Mouse (Mus musculus) embryonic facial prominence, embryonic 12.5 days (tissue): ENCODE measurements around the gene Lrrc26. TPM values are rescaled to one million over a fixed set of nuclear protein-coding genes. Genes with fewer than 3 reads are reported as not detected.

Experiments used
- ATAC-seq: fragments of 200-750 bp; cut with Nextera tagmentation; 2 replicates; pipeline ENCODE4 v1.8.0; 2017; ENCODE audit not compliant: insufficient number of reproducible peaks, insufficient read depth, low FRiP score, low TSS enrichment
- H3K27ac ChIP-seq: fragments of 300-500 bp; sonication (generic); 2 replicates; pipeline ENCODE4 v1.5.1; 2016; ENCODE audit warnings: mild to moderate bottlenecking
- H3K27me3 ChIP-seq: fragments of 300-500 bp; sonication (generic); 2 replicates; pipeline ENCODE4 v1.6.1; 2016; ENCODE audit warnings: mild to moderate bottlenecking, moderate library complexity
- H3K36me3 ChIP-seq: fragments of 300-500 bp; sonication (generic); 2 replicates; pipeline ENCODE4 v1.6.1; 2016; ENCODE audit warnings: mild to moderate bottlenecking
- H3K4me1 ChIP-seq: fragments of 300-500 bp; sonication (generic); 2 replicates; pipeline ENCODE4 v1.6.1; 2016
- H3K4me2 ChIP-seq: fragments of 300-500 bp; sonication (generic); replicated peaks from 2 replicates; pipeline ENCODE4 v1.6.1; 2016; ENCODE audit warnings: mild to moderate bottlenecking, moderate library complexity
- H3K4me3 ChIP-seq: fragments of 300-500 bp; sonication (generic); 2 replicates; pipeline ENCODE4 v1.5.1; 2016; ENCODE audit warnings: mild to moderate bottlenecking
- H3K9ac ChIP-seq: fragments of 300-500 bp; sonication (generic); 2 replicates; pipeline ENCODE4 v1.6.1; 2016; ENCODE audit warnings: mild to moderate bottlenecking, moderate library complexity
- H3K9me3 ChIP-seq: fragments of 300-500 bp; sonication (generic); 2 replicates; pipeline ENCODE4 v1.6.1; 2016; ENCODE audit warnings: mild to moderate bottlenecking, moderate library complexity
- WGBS: fragments of 180-500 bp; shearing (Covaris S2); methylation state at CpG from one replicate; pipeline ENCODE4 v1.1.7; 2016; 5-methylcytosine and 5-hydroxymethylcytosine counted together
- polyA plus RNA-seq: library from polyadenylated mRNA; unstranded; fragments of >200 nt; fragmentation: Nextera tagmentation; extraction: Ambion mirVana; gene quantifications from 2 replicates; pipeline ENCODE4 v1.2.1, GENCODE M21; 2016

The Lrrc26 gene
- polyA plus RNA-seq, 1 experiment from 2014 or later: not detected

DNA sequence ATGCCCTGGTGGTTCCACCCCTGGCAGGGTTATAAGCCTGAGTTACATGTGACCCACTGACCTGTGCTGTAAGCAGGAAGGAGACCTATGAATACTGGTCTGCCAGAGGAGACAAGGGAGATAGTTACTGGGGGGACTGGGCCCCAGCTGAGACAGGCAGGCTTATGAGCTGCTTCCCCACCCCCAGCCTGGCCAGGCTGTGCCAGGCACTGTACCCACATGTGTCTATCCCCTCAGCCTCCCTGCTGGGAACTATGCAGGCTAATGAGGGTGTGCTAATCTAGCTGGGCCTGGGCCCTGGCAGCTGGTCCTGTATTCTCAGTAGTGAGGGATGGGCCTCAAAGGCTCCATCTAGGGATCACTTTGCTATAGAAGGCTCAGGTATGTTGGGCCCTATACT is 22.5 kb upstream of the Lrrc26 start:
- Histone ChIP-seq H3K4me2 (no peak overlapping the region), H3K36me3 (peaks cover 32% of the 10 kb centered on the region), H3K9me3 (no peaks in the 10 kb centered on the region), H3K27me3 (peaks cover 23% of the 10 kb centered on the region), H3K4me1 (peaks cover 46% of the 10 kb centered on the region), H3K9ac (no peak overlapping the region), H3K27ac (no peak overlapping the region), H3K4me3 (no peak overlapping the region)
- ATAC-seq: no peak

DNA sequence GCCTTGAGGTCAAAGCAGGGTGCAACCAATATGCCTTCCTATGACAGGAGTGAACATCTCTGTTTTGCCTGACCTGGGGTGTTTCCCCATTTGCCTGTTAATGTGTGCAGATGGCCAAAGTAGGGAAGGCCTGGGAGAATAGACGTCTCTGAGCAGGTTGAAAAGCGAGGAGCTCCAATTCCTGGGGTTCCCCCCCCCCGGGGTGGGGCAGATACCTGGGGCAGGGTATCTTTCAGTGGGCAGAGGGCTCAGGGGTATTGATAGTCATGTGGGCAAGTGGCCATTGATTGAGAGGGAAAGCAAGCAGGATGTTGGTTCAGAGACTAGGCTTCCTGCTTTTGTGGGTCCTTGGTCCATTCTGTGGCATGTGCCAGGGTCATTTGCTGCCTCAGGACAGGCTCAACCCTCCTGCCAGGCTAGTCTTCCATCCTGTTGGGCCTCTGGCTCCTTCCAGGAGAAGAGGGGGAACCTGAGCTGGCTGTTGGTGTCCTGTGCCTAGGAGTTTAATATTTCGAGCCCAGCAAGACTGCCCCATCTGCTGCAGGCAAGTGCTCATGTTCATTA is 21.9 kb upstream of the Lrrc26 start:
- Histone ChIP-seq H3K36me3 (peaks cover 32% of the 10 kb centered on the region), H3K4me3 (no peak overlapping the region), H3K9ac (no peak overlapping the region), H3K4me1 (peaks cover 46% of the 10 kb centered on the region), H3K27ac (no peak overlapping the region), H3K9me3 (no peaks in the 10 kb centered on the region), H3K4me2 (no peak overlapping the region), H3K27me3 (peaks cover 23% of the 10 kb centered on the region)
- no peak for ATAC-seq
- 70% methylated on average over 4 of the region's 4 CpGs for WGBS

DNA sequence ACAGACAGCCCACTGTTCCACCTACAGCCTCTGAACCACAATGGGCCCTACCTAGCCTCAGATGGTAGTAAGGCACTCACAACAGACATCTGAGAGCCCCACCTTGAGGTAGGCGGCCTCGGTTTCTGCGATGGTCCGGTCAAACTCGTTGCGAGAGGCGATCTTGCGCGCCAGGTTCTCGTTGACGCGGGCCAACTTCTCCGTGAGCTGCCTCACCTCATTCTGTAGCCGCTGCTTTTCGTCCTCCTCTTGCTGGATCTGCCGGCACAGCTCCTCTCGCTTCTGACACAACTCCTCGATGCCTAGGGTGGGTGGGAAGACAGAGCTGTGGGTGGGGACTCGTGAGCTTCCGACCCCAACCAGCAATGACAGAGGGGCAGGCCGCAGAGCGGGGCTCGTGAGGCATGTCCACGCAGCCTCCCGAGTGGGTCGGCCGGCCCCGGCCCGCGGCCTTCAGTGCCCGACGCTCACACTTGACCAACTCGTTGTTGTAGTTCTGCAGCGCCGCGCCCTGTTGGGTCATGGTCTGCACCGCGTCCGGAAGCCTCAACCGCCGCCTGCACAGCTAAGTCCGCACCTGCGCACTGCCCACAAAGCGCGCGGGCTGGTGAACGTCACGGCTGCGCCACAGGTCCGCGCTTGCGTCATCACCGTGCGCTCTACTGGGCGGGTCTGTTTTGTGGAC is 17.7 kb upstream of the Lrrc26 start, which contains the start of the genes Ssna1 and Anapc2:
Gene Ssna1 (minus strand): TSS at position 612 of the 685 bp plus-strand sequence.
Gene Anapc2 (plus strand): TSS at position 652 of the 685 bp plus-strand sequence.
- no peaks in the 10 kb centered on the region for H3K27me3 ChIP-seq
- ATAC-seq: peak; percentile 92
- peak within 1 kb of the TSS; percentile 97 for H3K4me2 ChIP-seq
- peaks cover 23% of the 10 kb centered on the region for H3K4me1 ChIP-seq
- peak within 1 kb of the TSS; percentile 86 for H3K9ac ChIP-seq
- peak within 1 kb of the TSS; percentile 82 for H3K27ac ChIP-seq
- WGBS: 1% methylated on average over 55 of the region's 55 CpGs
- no peaks in the 10 kb centered on the region for H3K9me3 ChIP-seq
- peak within 1 kb of the TSS; percentile 94 for H3K4me3 ChIP-seq
- peaks cover 59% of the 10 kb centered on the region for H3K36me3 ChIP-seq

DNA sequence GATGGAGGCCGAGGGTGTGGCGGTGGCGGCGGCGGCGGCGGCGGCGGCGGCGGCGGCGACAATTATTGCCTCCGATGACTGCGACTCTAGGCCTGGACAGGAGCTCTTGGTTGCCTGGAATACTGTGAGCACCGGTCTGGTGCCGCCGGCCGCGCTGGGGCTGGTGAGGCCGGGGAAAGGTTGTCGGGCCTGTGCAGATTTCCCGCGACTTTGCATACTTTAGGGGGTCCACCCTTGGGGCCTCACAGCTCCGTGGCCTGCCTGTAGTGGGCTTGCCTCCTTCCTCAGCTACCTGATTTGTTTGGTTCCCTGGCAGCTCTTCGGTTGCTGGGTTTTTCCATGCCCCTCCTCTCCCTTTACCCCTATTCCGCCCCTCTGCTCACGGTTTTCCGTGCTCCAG is 17.2 kb upstream of the Lrrc26 start:
- no peaks in the 10 kb centered on the region for H3K27me3 ChIP-seq
- peak overlapping the region; percentile 97 for H3K4me2 ChIP-seq
- H3K9me3 ChIP-seq: no peaks in the 10 kb centered on the region
- peaks cover 61% of the 10 kb centered on the region for H3K36me3 ChIP-seq
- H3K9ac ChIP-seq: peak overlapping the region; percentile 86
- H3K4me3 ChIP-seq: peak overlapping the region; percentile 94
- H3K4me1 ChIP-seq: peaks cover 21% of the 10 kb centered on the region
- 0 out of 2 replicates have a peak overlapping the region, but pooled peaks have one; percentile 82 for H3K27ac ChIP-seq
- ATAC-seq: peak; percentile 36; the same call in 1 of the 2 replicates
- under 1% methylated on average over 29 of the region's 29 CpGs for WGBS

DNA sequence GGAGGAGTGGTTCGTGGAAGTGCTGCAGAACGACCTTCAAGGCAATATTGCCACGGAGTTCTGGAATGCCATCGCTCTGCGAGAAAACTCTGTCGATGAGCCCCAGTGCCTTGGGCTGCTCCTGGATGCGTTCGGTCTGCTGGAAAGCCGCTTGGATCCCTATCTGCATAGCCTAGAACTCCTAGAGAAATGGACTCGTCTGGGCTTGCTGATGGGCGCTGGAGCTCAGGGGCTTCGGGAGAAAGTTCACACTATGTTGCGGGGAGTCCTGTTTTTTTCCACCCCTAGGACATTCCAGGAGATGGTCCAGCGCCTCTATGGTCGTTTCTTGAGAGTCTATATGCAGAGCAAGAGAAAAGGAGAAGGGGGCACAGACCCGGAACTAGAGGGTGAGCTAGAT is 16.7 kb upstream of the Lrrc26 start:
- 36% methylated on average over 16 of the region's 16 CpGs for WGBS

DNA sequence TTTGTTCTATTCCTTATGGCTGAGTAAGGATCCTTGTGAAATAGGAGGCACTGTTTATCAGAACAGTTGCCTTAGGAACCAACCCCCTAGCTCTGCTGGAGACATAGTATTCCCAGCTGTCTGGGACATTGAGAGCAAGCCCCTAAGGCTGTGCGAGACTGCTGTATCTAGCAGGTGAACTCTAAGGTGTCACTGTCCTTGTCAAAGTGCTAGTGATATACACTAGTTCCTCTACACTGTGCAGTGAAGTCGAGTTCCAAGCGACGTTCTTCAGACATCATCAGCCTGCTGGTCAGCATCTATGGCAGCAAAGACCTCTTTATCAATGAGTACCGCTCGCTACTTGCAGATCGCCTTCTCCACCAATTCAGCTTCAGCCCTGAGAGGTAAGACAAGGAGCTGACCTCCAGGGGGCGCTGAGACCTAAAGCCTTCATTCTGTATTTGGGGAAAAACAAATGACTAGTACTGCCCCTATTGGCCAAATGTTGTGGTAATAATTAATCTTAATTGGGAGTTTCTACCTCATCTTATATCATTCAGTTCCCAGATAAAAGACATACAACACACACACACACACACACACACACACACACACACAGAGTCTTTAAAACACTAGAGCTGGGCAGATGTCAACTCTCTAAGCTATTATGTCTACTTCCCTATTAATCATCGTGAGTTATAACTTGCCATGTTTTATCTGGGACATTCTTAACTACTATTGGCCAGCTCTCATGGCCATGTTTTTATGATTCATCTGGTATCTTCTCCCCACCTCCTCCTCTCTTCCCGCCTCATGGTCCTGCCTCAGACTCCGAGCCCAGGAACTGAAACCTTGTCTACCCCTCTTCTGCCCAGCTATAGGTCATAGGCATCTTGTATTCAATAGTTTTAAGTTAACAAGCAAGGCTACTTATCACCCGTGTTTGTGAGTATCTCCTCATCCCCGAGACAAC is 10.5 kb upstream of the Lrrc26 start:
- H3K9ac ChIP-seq: no peak overlapping the region
- WGBS: 65% methylated on average over 13 of the region's 13 CpGs
- H3K4me1 ChIP-seq: no peaks in the 10 kb centered on the region
- H3K27me3 ChIP-seq: no peaks in the 10 kb centered on the region
- no peak overlapping the region for H3K4me3 ChIP-seq
- H3K4me2 ChIP-seq: no peak overlapping the region
- no peak for ATAC-seq
- H3K36me3 ChIP-seq: peaks cover 93% of the 10 kb centered on the region
- H3K9me3 ChIP-seq: no peaks in the 10 kb centered on the region
- no peak overlapping the region for H3K27ac ChIP-seq

More for the DNA sequence above, 16.7 kb upstream of the Lrrc26 start:
- H3K36me3 ChIP-seq: peaks cover 66% of the 10 kb centered on the region
- H3K9me3 ChIP-seq: no peaks in the 10 kb centered on the region
- H3K4me3 ChIP-seq: peak overlapping the region; percentile 94
- peak overlapping the region; percentile 97 for H3K4me2 ChIP-seq
- H3K4me1 ChIP-seq: peaks cover 21% of the 10 kb centered on the region
- H3K27me3 ChIP-seq: no peaks in the 10 kb centered on the region
- no peak for ATAC-seq
- peak overlapping the region; percentile 86 for H3K9ac ChIP-seq
- H3K27ac ChIP-seq: no peak overlapping the region

DNA sequence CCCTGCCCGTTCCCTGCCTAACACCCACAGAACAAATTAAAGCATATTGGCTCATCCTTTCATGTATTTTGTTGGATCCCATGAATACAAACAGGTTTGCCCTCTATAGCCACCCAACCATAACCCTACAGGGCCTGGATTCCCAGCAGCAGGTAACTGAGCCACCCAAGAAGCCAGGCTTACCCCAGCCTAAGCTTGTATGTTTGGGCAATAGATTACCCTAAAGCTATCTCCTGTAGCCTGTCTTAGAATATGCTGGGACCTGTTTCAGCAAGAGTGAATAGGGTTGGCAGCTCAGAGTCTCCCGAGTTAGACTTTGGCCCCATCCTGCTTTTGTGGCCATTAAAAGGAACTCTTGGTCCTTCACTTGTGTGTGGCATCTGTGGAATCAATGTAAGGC is 4.2 kb upstream of the Lrrc26 start:
- Histone ChIP-seq H3K27me3 (peaks cover 37% of the 10 kb centered on the region), H3K27ac (no peak overlapping the region), H3K9ac (no peak overlapping the region), H3K9me3 (no peaks in the 10 kb centered on the region), H3K4me3 (no peak overlapping the region), H3K4me2 (no peak overlapping the region), H3K4me1 (peaks cover 7% of the 10 kb centered on the region; the same call in 1 of the 2 replicates), H3K36me3 (peaks cover 53% of the 10 kb centered on the region)
- 83% methylated on average over 2 of the region's 2 CpGs for WGBS
- ATAC-seq: no peak

DNA sequence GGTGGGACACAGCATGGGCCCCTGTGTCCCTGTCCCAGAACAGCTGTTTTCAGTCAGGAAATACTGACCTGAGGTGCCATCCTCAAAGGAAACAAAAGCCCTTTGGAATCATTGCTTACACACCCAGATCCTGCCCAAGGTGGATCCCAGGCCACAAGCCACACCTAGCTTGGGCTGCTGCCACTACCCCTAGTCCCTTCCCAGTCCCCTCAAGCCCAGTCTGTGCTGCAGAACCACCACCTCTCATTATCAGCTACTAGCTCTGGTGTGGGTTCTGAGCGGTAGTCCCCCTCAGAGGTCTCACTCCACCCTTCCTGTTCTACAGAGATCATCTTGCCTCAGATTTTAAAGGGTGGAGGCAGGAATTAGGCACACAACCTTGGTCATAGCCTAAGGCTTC is 3.4 kb upstream of the Lrrc26 start:
- no peak overlapping the region for H3K4me2 ChIP-seq
- peak overlapping the region; percentile 60; the same call in 1 of the 2 replicates for H3K27ac ChIP-seq
- H3K9ac ChIP-seq: no peak overlapping the region
- ATAC-seq: no peak
- 63% methylated on average over 1 of the region's 1 CpGs for WGBS
- no peak overlapping the region for H3K4me3 ChIP-seq
- H3K9me3 ChIP-seq: no peaks in the 10 kb centered on the region
- peaks cover 44% of the 10 kb centered on the region for H3K27me3 ChIP-seq
- H3K36me3 ChIP-seq: peaks cover 46% of the 10 kb centered on the region
- H3K4me1 ChIP-seq: peaks cover 10% of the 10 kb centered on the region; the same call in 1 of the 2 replicates

DNA sequence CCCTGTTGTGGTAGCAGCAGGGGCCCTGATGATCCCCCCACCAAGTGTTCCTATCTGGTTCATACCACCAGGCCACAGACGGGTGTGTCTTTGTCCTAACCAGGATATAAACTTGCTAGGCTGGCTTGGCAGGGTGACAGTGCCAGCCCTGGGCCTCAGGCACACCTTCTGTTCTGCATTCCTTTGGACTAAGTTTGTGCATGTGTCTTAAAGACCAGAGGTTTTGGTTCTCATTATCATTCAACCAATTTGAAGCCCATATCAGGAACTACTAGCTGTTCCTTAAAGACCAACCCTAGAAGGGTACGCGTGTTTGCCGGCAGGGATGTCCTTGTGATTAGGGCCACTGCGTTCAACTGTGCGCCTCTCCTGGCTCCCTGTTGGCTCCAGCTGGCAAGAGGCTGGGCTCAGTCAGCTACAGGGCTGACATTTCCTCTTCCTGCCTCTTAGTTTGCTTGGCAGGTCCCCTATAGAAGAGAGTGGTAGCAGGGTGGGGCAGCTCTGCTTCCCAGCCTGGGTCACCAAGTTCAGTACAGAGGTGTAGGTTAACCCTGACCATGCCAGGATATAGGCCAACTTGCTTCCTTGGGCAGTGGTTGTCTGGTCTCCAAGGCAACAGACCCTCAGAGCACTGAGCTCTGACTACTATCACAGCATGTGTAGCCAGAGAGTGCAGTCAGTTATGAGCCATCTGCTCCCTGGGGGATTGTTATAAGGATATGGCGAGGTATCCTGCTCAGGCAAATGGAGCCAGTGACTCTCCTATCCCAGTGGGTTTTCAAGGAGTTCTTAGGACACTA is 2.7 kb upstream of the Lrrc26 start:
- Histone ChIP-seq H3K36me3 (peaks cover 42% of the 10 kb centered on the region), H3K4me2 (no peak overlapping the region), H3K4me3 (no peak overlapping the region), H3K9ac (no peak overlapping the region), H3K9me3 (no peaks in the 10 kb centered on the region), H3K4me1 (peaks cover 10% of the 10 kb centered on the region; the same call in 1 of the 2 replicates), H3K27ac (no peak overlapping the region), H3K27me3 (peaks cover 51% of the 10 kb centered on the region)
- WGBS: 51% methylated on average over 7 of the region's 7 CpGs
- ATAC-seq: no peak

DNA sequence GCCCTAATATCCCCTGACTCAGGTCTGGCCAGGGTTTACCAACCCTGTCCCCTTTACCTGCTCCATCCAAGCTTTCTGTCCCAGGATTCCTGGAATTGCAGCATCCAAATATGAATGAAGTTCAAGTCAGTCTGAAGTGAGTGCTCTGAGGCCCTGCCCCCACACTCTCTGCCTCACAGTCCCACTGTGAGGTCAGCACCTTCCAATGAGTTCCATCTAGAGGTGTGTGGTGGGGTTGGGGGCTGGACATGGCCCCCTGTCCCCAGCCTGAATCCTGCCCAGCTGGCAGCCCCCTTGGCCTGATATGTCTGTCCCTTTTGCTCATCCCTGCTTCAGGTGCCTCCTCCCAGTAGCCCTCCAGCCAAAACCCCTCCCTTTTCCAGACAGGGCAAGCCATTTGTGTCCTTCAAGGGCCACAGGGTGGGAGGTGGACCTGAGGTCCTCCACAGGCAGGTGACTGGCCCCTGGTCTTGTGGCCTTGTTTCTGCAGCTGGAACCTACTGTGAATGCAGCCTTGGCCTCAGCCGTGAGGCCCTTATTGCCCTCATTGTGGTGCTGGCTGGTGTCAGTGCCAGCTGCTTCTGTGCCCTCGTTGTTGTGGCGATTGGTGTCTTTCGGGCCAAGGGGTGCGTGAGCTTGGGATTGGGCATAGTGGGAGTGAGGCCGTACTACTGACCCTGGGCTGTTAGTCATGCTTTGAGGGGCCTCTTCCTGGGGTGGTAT is 1.6 kb upstream of the Lrrc26 start, which contains the start of gene Tmem210:
Gene Tmem210 (plus strand): TSS at position 219 of the 723 bp plus-strand sequence.
- no peaks in the 10 kb centered on the region for H3K9me3 ChIP-seq
- no peak within 1 kb of the TSS for H3K9ac ChIP-seq
- H3K27me3 ChIP-seq: peaks cover 62% of the 10 kb centered on the region
- no peak within 1 kb of the TSS for H3K27ac ChIP-seq
- peaks cover 31% of the 10 kb centered on the region for H3K36me3 ChIP-seq
- H3K4me1 ChIP-seq: peaks cover 13% of the 10 kb centered on the region
- no peak within 1 kb of the TSS for H3K4me2 ChIP-seq
- ATAC-seq: no peak
- no peak within 1 kb of the TSS for H3K4me3 ChIP-seq
- WGBS: 81% methylated on average over 6 of the region's 6 CpGs
